Mouse (Mus musculus) right cerebral cortex, postnatal 14 days (tissue): Measurements from ENCODE around the gene Gm853.

ENCODE experiments used
- DNase-seq: peaks from one replicate; pipeline ENCODE4 v3.0.0; 2022

The Gm853 gene

GRCm38 (mm10) chr4:130173060-130173822 is 49.0 kb downstream of the Gm853 start:
- DNase-seq = no peak

- DNase-seq = no peak
Observed at GRCm38 (mm10) chr4:130171951-130172765, 50.0 kb downstream of the Gm853 start.

GRCm38 (mm10) chr4:130170362-130170761 is 51.8 kb downstream of the Gm853 start:
- DNase-seq = no peak

GRCm38 (mm10) chr4:130169411-130169971 is 52.7 kb downstream of the Gm853 start:
- DNase-seq = no peak

GRCm38 (mm10) chr4:130168280-130169183 is 53.7 kb downstream of the Gm853 start:
- DNase-seq = peak; percentile 38

GRCm38 (mm10) chr4:130167814-130168213 is 54.4 kb downstream of the Gm853 start:
- no peak for DNase-seq

- DNase-seq = no peak
Observed at GRCm38 (mm10) chr4:130167321-130167720, 54.9 kb downstream of the Gm853 start.

- no peak for DNase-seq
Observed at GRCm38 (mm10) chr4:130166592-130166991, 55.6 kb downstream of the Gm853 start.

GRCm38 (mm10) chr4:130166061-130166460 is 56.1 kb downstream of the Gm853 start:
- DNase-seq = no peak

- no peak for DNase-seq
Observed at GRCm38 (mm10) chr4:130164121-130164520, 58.1 kb downstream of the Gm853 start.

GRCm38 (mm10) chr4:130163391-130163861 is 58.8 kb downstream of the Gm853 start:
- no peak for DNase-seq

- DNase-seq = no peak
Observed at GRCm38 (mm10) chr4:130161349-130161748, 60.9 kb downstream of the Gm853 start.
